Mouse (Mus musculus) erythroblast, embryonic 14.5 days (primary cell): ENCODE measurements around the gene Cdkn1a. TPM values are rescaled to one million over a fixed set of nuclear protein-coding genes. Genes with fewer than 3 reads are reported as not detected.

Experiments
- H3K27me3 ChIP-seq: 2 replicates; pipeline ENCODE4 v1.6.1; 2012; ENCODE audit warnings: inconsistent platforms; ENCODE audit not compliant: control insufficient read depth
- H3K36me3 ChIP-seq: 2 replicates; pipeline ENCODE4 v1.6.1; 2012; ENCODE audit warnings: mild to moderate bottlenecking, inconsistent platforms; ENCODE audit not compliant: control insufficient read depth
- H3K4me1 ChIP-seq: 2 replicates; pipeline ENCODE4 v1.6.1; 2012; ENCODE audit warnings: inconsistent platforms; ENCODE audit not compliant: control insufficient read depth
- H3K4me3 ChIP-seq: replicated peaks from 2 replicates; pipeline ENCODE3; 2012; ENCODE audit warnings: moderate library complexity, mild to moderate bottlenecking, inconsistent platforms
- H3K9me3 ChIP-seq: 2 replicates; pipeline ENCODE4 v1.6.1; 2012; ENCODE audit warnings: low read length, inconsistent platforms, mixed read lengths; ENCODE audit not compliant: control insufficient read depth
- GATA1 ChIP-seq: IDR thresholded peaks from 2 replicates; pipeline ENCODE4 v1.6.1; 2012; ENCODE audit warnings: low read length, inconsistent platforms, mixed read lengths
- TAL1 ChIP-seq: IDR thresholded peaks from 3 replicates; pipeline ENCODE4 v1.6.1; 2012; ENCODE audit warnings: low read length, inconsistent platforms, mixed read lengths
- polyA plus RNA-seq: library from polyadenylated mRNA; stranded (reverse); fragments of >175 nt; gene quantifications from 2 replicates; pipeline ENCODE4 v1.2.3, GENCODE M21; 2012

Gene Cdkn1a
- polyA plus RNA-seq, 1 experiment = 6.4 TPM

DNA sequence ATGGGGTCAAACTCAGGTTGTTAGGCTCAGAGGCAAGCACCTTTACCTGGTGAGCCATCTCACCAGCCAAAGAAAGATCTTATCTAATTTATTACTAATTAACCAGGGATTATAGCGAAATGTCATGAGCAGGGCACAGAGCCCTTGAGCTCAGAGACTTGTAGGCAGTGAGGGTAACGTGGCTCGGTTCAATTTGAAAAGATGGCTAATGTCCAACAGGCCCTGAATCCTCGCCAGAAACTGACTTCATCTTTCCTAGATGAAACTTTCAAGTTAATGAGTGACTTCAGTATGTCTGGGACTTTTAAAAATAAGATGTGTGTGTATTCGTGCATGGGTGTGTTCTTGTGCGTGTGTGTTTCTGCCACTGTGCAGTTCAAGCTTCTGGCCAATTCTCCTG, 32.0 kb downstream of the Cdkn1a start:
- TF ChIP-seq TAL1 = no peak
- TF ChIP-seq GATA1 = no peak
- no peaks in the 10 kb centered on the region for H3K9me3 ChIP-seq
- no peaks in the 10 kb centered on the region for H3K27me3 ChIP-seq
- no peak overlapping the region for H3K4me3 ChIP-seq
- H3K36me3 ChIP-seq = no peaks in the 10 kb centered on the region
- no peaks in the 10 kb centered on the region for H3K4me1 ChIP-seq

DNA sequence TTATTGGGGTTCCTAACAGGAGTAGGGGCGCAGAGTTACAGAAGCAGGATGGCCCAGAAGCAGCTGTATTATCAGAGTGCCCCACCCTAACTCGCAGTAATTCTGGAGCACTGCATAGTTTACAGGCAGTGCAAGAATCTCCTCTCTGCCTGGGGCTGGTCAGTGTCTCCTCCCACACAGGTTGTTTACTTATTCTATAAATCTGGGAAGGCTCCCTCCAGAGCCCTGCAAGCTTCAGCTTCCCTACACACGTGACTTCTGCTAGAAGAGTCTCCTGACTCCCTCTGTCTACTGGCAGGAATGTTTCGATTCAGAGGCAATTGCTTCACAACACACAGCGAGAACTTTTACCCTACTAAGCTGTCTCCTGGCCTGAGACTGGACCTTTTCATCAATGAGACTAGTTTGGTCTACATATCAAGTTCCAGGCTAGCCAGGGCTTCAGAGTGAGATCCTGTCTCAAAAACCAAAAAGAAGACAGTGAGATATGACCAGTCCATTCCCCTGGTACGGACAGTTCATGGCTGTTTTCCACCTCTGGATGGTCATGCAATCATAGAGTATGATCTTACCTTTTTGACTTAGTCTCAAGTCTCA, 32.9 kb downstream of the Cdkn1a start:
- no peaks in the 10 kb centered on the region for H3K27me3 ChIP-seq
- TF ChIP-seq TAL1 = no peak
- TF ChIP-seq GATA1 = no peak
- H3K4me3 ChIP-seq = no peak overlapping the region
- H3K36me3 ChIP-seq = no peaks in the 10 kb centered on the region
- H3K4me1 ChIP-seq = no peaks in the 10 kb centered on the region
- H3K9me3 ChIP-seq = no peaks in the 10 kb centered on the region

DNA sequence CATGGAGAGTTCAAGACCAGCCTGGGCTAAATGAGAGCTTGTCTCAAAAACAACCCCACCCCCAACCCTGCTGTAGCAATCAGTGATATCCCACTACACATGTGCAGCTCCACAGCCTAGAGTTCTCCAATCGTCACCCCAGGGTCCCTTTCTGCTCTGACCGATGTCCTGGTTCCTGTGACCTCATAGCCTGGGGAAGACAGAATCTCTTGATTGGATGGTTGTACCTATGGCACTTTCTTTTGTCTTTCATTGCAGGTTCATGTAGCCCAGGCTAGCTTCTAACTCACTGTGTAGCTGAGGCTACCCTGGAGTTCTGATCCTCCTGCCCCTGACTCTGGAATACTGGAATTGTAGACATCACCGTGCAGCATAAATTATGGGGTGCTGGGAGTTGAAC, 35.8 kb downstream of the Cdkn1a start:
- TF ChIP-seq TAL1 (no peak), GATA1 (no peak)
- Histone ChIP-seq H3K36me3 (no peaks in the 10 kb centered on the region), H3K4me1 (no peaks in the 10 kb centered on the region)

DNA sequence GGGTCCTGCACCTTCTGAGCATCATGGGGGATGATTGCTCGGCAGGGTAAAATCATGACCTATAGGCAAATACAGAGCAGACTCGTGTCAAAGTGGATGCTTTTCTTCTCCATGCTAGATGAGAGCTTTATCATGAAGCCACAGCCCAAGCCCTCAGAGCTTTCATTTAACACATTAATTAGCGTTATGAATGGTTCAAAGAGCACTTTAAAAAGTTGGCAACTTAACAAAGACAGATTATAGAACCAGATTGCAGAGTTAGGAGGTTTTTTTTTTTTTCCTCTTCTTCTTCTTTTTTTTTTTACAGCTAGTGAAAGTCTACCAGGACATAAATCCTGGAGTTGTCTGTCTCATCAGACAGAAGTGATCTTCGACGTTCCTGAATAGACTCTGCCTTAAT, 38.6 kb downstream of the Cdkn1a start:
- TF ChIP-seq GATA1 (no peak), TAL1 (no peak)

More for the DNA sequence above, 35.8 kb downstream of the Cdkn1a start:
- Histone ChIP-seq H3K9me3 (no peaks in the 10 kb centered on the region), H3K4me3 (no peak overlapping the region), H3K27me3 (no peaks in the 10 kb centered on the region)

GRCm38 (mm10) chr17:29135066-29135465, 44.3 kb downstream of the Cdkn1a start:
- Histone ChIP-seq H3K9me3 (no peaks in the 10 kb centered on the region), H3K4me3 (no peak overlapping the region), H3K4me1 (peaks cover 6% of the 10 kb centered on the region), H3K27me3 (no peaks in the 10 kb centered on the region), H3K36me3 (no peaks in the 10 kb centered on the region)
- TF ChIP-seq GATA1 (no peak), TAL1 (no peak)

More for the DNA sequence above, 38.6 kb downstream of the Cdkn1a start:
- no peaks in the 10 kb centered on the region for H3K36me3 ChIP-seq
- H3K9me3 ChIP-seq = no peaks in the 10 kb centered on the region
- peaks cover 5% of the 10 kb centered on the region for H3K4me1 ChIP-seq
- H3K4me3 ChIP-seq = no peak overlapping the region
- H3K27me3 ChIP-seq = no peaks in the 10 kb centered on the region

DNA sequence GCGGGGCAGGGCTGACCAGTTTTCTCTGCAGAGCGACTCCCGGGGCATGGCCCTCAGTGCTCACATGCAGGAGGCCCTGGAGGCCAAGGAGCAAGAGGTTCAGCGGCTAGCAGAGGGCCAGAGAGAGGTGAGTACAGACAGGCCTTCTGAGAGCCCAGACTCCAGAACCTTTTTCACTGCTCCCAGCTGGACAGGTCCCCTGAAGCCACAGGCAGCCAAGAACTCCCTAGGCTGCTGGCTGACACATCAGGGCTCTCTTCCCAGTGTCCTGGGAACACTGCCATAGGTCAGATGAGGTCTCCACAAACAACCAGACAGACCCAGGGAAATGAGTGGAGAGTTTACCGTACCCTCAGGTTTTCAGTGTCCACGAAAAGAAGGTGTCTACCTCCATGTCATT, 45.5 kb downstream of the Cdkn1a start:
- Histone ChIP-seq H3K4me3 (no peak overlapping the region), H3K9me3 (no peaks in the 10 kb centered on the region), H3K27me3 (no peaks in the 10 kb centered on the region), H3K36me3 (no peaks in the 10 kb centered on the region), H3K4me1 (peaks cover 6% of the 10 kb centered on the region)
- TF ChIP-seq GATA1 (no peak), TAL1 (no peak)

- TF ChIP-seq TAL1 (no peak), GATA1 (no peak)
Measured at GRCm38 (mm10) chr17:29137906-29138305, 47.1 kb downstream of the Cdkn1a start.

GRCm38 (mm10) chr17:29141577-29141976, 50.8 kb downstream of the Cdkn1a start:
- no peak overlapping the region for H3K4me3 ChIP-seq
- no peaks in the 10 kb centered on the region for H3K4me1 ChIP-seq
- no peaks in the 10 kb centered on the region; the same call in 1 of the 2 replicates for H3K9me3 ChIP-seq
- H3K36me3 ChIP-seq = no peaks in the 10 kb centered on the region
- no peaks in the 10 kb centered on the region for H3K27me3 ChIP-seq
- TF ChIP-seq TAL1 (no peak), GATA1 (no peak)

More at GRCm38 (mm10) chr17:29137906-29138305, 47.1 kb downstream of the Cdkn1a start:
- Histone ChIP-seq H3K4me1 (peaks cover 6% of the 10 kb centered on the region), H3K9me3 (no peaks in the 10 kb centered on the region), H3K4me3 (no peak overlapping the region), H3K36me3 (no peaks in the 10 kb centered on the region), H3K27me3 (no peaks in the 10 kb centered on the region)

DNA sequence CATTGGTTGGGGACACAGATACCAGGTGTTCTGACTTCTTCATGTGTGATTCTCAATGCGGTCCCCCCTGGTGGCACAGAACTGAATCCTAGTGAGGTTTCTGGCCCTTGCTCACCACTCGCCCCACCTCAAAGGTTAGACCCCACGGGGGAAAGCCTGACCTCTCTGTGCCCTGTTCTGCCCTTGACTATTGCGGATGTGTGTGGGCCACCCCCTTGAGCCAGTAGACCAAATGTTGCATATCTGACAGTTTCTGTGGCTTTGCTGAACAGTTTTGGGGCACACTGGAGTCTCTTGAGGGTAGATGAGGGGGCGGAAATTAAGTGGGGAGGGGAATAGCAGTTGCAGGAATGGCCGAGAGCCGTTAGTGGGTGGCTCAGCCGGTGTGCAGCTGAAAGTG, 52.5 kb downstream of the Cdkn1a start:
- Histone ChIP-seq H3K4me1 (no peaks in the 10 kb centered on the region), H3K9me3 (no peaks in the 10 kb centered on the region; the same call in 1 of the 2 replicates), H3K27me3 (no peaks in the 10 kb centered on the region), H3K4me3 (no peak overlapping the region), H3K36me3 (no peaks in the 10 kb centered on the region)
- TF ChIP-seq GATA1 (no peak), TAL1 (no peak)

- Histone ChIP-seq H3K9me3 (no peaks in the 10 kb centered on the region; the same call in 1 of the 2 replicates), H3K36me3 (no peaks in the 10 kb centered on the region), H3K27me3 (no peaks in the 10 kb centered on the region), H3K4me1 (no peaks in the 10 kb centered on the region), H3K4me3 (no peak overlapping the region)
- TF ChIP-seq TAL1 (no peak), GATA1 (no peak)
Measured at GRCm38 (mm10) chr17:29145101-29145500, 54.3 kb downstream of the Cdkn1a start.
